Mouse (Mus musculus) kidney, embryonic 15.5 days (tissue): ENCODE data around the gene Lin7c. TPM values are rescaled to one million over a fixed set of nuclear protein-coding genes. Genes with fewer than 3 reads are reported as not detected.

Source experiments
- ATAC-seq: fragments of 200-750 bp; cut with Nextera tagmentation; replicated peaks from 2 replicates; pipeline ENCODE4 v1.8.0; 2017; ENCODE audit warnings: moderate TSS enrichment; ENCODE audit not compliant: low FRiP score
- H3K27ac ChIP-seq: fragments of 300-500 bp; sonication (generic); 2 replicates; pipeline ENCODE4 v1.5.1; 2015; ENCODE audit warnings: mild to moderate bottlenecking, inconsistent platforms
- H3K27me3 ChIP-seq: fragments of 300-500 bp; sonication (generic); 2 replicates; pipeline ENCODE4 v1.6.1; 2015; ENCODE audit warnings: inconsistent platforms
- H3K36me3 ChIP-seq: fragments of 300-500 bp; sonication (generic); 2 replicates; pipeline ENCODE4 v1.6.1; 2015; ENCODE audit warnings: inconsistent platforms
- H3K4me1 ChIP-seq: fragments of 300-500 bp; sonication (generic); 2 replicates; pipeline ENCODE4 v1.6.1; 2015; ENCODE audit warnings: inconsistent platforms
- H3K4me2 ChIP-seq: fragments of 300-500 bp; sonication (generic); 2 replicates; pipeline ENCODE4 v1.6.1; 2015; ENCODE audit warnings: moderate library complexity, mild to moderate bottlenecking, inconsistent platforms
- H3K4me3 ChIP-seq: fragments of 300-500 bp; sonication (generic); replicated peaks from 2 replicates; pipeline ENCODE4 v1.5.1; 2015; ENCODE audit warnings: mild to moderate bottlenecking, inconsistent platforms
- H3K9ac ChIP-seq: fragments of 300-500 bp; sonication (generic); 2 replicates; pipeline ENCODE4 v1.6.1; 2015; ENCODE audit warnings: mild to moderate bottlenecking, inconsistent platforms
- H3K9me3 ChIP-seq: fragments of 300-500 bp; sonication (generic); replicated peaks from 2 replicates; pipeline ENCODE4 v1.6.1; 2016; ENCODE audit warnings: inconsistent platforms
- WGBS: fragments of 180-500 bp; shearing (Covaris S2); methylation state at CpG from one replicate; pipeline ENCODE4 v1.1.7; 2015; ENCODE audit warnings: mixed read lengths; 5-methylcytosine and 5-hydroxymethylcytosine counted together
- polyA plus RNA-seq: library from polyadenylated mRNA; unstranded; fragments of >200 nt; fragmentation: Nextera tagmentation; extraction: Ambion mirVana; gene quantifications from 2 replicates; pipeline ENCODE4 v1.2.1, GENCODE M21; 2015

Lin7c gene
- polyA plus RNA-seq, 1 experiment from 2014 or later = 69.3 TPM

DNA sequence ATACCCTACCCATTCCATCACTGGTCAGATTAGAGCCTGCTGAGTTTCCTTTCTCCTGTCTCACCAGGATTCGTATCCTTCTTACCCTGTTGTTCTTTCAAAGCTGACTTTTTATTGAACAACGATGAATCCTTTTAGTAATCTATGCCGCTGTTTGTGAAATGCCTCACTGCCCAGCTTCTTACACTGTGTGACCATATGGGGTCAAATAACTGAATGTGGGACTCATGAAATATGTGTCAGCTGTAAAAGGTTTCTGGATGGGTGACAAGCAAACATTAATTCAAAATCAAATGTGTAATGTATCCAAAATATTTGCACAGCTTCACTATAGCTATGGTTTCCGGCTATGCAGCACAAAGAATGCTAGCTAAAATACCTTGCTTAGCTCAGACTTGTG is 54.9 kb downstream of the Lin7c start:
- no peak for ATAC-seq
- H3K9me3 ChIP-seq = no peaks in the 10 kb centered on the region
- no peaks in the 10 kb centered on the region for H3K27me3 ChIP-seq
- H3K36me3 ChIP-seq = no peaks in the 10 kb centered on the region
- 0 out of 2 replicates have a peak overlapping the region, but pooled peaks have one; percentile 5 for H3K27ac ChIP-seq
- peaks cover 42% of the 10 kb centered on the region for H3K4me1 ChIP-seq
- 51% methylated on average over 4 of the region's 4 CpGs for WGBS
- no peak overlapping the region for H3K4me3 ChIP-seq
- no peak overlapping the region for H3K4me2 ChIP-seq
- H3K9ac ChIP-seq = no peak overlapping the region

DNA sequence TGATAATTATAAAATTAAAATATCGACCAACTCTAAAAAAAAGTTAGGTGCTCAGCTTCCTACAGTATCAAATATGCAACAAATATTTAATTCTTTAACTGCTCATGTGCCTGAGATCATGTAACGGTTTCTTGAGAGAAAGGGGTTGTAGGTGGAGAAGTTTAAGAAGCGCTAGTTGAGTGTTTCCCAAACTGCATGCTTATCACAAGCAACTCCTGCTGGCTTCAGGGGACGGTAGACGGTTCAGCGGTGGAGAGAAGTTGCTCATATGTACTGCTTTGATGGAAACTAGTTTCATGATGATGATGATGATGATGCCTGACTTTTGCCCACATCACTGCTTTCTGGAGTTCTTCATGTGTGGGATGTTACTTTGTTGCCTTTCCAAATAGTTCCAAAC is 55.8 kb downstream of the Lin7c start:
- no peak overlapping the region for H3K4me3 ChIP-seq
- peaks cover 43% of the 10 kb centered on the region for H3K4me1 ChIP-seq
- H3K9ac ChIP-seq = no peak overlapping the region
- 92% methylated on average over 6 of the region's 6 CpGs for WGBS
- no peaks in the 10 kb centered on the region for H3K36me3 ChIP-seq
- H3K9me3 ChIP-seq = no peaks in the 10 kb centered on the region
- no peaks in the 10 kb centered on the region for H3K27me3 ChIP-seq
- no peak overlapping the region for H3K4me2 ChIP-seq
- no peak overlapping the region for H3K27ac ChIP-seq
- ATAC-seq = no peak

DNA sequence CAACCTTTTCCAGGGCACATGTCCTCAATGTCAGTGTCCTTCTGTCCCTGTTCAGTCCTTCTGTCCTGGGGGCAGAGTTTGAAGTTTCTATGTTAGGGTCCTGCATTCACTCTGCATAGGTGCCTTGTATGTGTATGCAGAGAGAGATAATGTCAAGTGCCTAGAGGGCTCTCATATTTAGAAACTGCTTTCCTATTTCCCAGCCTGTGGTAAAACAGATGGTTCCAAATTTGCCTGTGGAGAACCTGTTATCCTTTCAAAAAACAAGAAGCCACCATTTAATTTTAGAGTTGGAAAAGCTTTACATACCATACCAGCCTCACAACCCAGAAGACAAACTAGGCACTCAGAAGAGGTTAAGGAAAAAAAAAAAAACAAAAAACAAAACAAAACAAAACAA is 58.9 kb downstream of the Lin7c start:
- Histone ChIP-seq H3K9me3 (no peaks in the 10 kb centered on the region), H3K27ac (no peak overlapping the region), H3K4me2 (no peak overlapping the region), H3K4me1 (peaks cover 35% of the 10 kb centered on the region), H3K27me3 (no peaks in the 10 kb centered on the region), H3K9ac (no peak overlapping the region), H3K4me3 (no peak overlapping the region), H3K36me3 (no peaks in the 10 kb centered on the region)
- ATAC-seq = no peak

DNA sequence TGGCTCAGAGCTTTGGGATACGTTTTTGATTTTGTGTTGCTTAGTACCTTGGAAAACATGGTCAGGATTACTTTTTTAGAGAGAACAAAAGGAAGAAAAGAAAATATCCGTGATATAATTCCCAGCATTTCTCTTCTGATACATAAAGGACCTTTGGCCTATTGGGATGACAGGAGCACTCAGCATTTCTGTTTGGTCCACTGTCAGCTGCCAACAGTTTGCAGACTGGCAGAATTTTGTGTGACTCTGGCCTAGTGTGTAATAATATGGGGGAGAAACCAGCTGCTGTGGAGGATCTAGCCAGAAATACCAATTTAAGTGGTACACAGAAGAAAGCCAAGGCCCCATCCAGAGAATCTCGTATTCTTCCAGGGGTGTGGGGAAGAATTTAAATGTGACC is 59.7 kb downstream of the Lin7c start:
- ATAC-seq = no peak
- Histone ChIP-seq H3K9ac (no peak overlapping the region), H3K4me3 (no peak overlapping the region), H3K27me3 (no peaks in the 10 kb centered on the region), H3K36me3 (no peaks in the 10 kb centered on the region), H3K9me3 (no peaks in the 10 kb centered on the region), H3K4me1 (peaks cover 33% of the 10 kb centered on the region), H3K4me2 (no peak overlapping the region), H3K27ac (no peak overlapping the region)
- 70% methylated on average over 3 of the region's 3 CpGs for WGBS

Other genes starting within 250 kb of the Lin7c start
- gene Bdnf, start 216.2 kb upstream of the Lin7c start, polyA plus RNA-seq = 0.81 and 1.1 TPM in 2 replicates
- 27.8 and 28.0 TPM in 2 replicates for gene Lgr4, start 26.8 kb downstream of the Lin7c start, polyA plus RNA-seq
- 47.1 and 49.5 TPM in 2 replicates for gene Ccdc34, start 127.0 kb downstream of the Lin7c start, polyA plus RNA-seq